Comparison of ENCODE assay signal across 22 mouse cellular contexts in the genomic region with DNA sequence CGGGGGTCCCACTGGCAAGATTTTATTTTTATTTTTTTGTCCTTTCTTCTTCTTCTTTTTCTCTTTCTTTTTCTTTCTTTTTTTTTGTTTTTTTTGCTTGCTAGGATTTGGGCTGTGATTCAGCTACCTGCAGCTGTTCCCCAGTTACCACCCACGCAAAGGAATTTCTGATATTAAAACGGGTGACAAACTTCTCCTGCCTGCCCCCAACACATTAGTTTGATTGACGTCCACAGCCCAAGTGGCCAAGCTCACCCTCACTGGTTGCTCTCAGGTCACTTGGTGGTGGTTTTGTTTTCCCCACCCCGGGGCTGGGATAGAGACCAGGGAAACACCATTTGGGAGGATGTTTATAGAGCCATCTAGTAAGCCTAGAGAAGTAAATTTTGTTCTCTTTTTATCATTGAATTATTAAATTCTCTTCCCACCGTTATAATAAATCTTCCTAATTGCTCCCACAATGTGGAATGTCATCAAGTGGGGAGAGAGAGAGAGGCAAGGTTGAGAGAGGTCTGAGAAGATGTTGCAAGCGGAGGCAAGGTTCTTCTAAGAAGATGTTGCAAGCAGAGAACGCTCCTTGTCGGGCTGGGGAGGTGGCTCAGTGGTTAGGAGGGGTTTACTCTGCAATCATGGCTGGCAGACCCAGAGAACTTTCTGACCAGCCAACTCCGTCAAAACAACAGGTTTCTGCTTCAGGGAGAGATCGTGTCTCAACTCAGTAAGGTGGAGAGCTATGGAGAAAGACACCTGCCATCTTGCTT. TPM values are rescaled to one million over a fixed set of nuclear protein-coding genes. Genes with fewer than 3 reads are reported as not detected.
DNase-seq lines count a peak whose midpoint lies in the region; ATAC-seq and TF ChIP-seq lines count a peak whose summit lies in the region.
"Had no signal": no experiment of that assay in that cellular context is flagged by ENCODE, and none has a peak within 500 bp of the region (broad histone marks: within the 10 kb centered on the region; RNA-seq: fewer than 3 reads in every experiment).

No protein-coding gene starts in this region.

- H3K9ac ChIP-seq in lung, postnatal 0 days (replicated peaks; ENCODE audit: low read depth): no peak overlapping the region
- H3K9ac ChIP-seq: embryonic facial prominence, embryonic 12.5 days; hindbrain, embryonic 15.5 days; liver, embryonic 12.5 days; neural tube, embryonic 15.5 days had no signal

- no peak for TF ChIP-seq EP300 in lung, postnatal 0 days (IDR thresholded peaks at IDR 0.05)

- peak; percentile 49; the same call in 1 of the 2 replicates for ATAC-seq in lung, postnatal 0 days
- ATAC-seq: liver, embryonic 12.5 days had no signal

- no peak overlapping the region; the same call in 1 of the 2 replicates for H3K4me3 ChIP-seq in lung, postnatal 0 days (ENCODE audit: low read depth, low read length)
- H3K4me3 ChIP-seq: embryonic facial prominence, embryonic 12.5 days; hindbrain, embryonic 15.5 days; liver, embryonic 12.5 days; megakaryocyte, embryonic 14.5 days; neural tube, embryonic 15.5 days had no signal

- no peaks in the 10 kb centered on the region for H3K27me3 ChIP-seq in lung, postnatal 0 days (replicated peaks; ENCODE audit: insufficient read depth, low read length)
- H3K27me3 ChIP-seq: CH12.LX; embryonic facial prominence, embryonic 12.5 days; hindbrain, embryonic 15.5 days; liver, embryonic 12.5 days; megakaryocyte, embryonic 14.5 days; neural tube, embryonic 15.5 days had no signal

- no peak overlapping the region for H3K27ac ChIP-seq in lung, postnatal 0 days (ENCODE audit: low read length)
- H3K27ac ChIP-seq: embryonic facial prominence, embryonic 12.5 days; hindbrain, embryonic 15.5 days; liver, embryonic 12.5 days; neural tube, embryonic 15.5 days had no signal

- DNase-seq in adrenal gland, postnatal 14 days: peak; percentile 24
- DNase-seq in adrenal gland, postnatal 4 days (ENCODE audit: low spot score in 2 of 2): no peak
- peak; percentile 66 for DNase-seq in lung, postnatal 0 days (ENCODE audit: low spot score)
- no peak for DNase-seq in lung, postnatal 25 days (ENCODE audit: low spot score)
- DNase-seq in fat pad, adult 2 months (ENCODE audit: extremely low read depth, low read depth, low spot score): peak; percentile 94
- DNase-seq in telencephalon, adult 2 months (ENCODE audit: low read depth, low spot score): peak; percentile 9
- no peak for DNase-seq in urinary bladder, adult 2 months (ENCODE audit: low spot score)
- DNase-seq in thymus, adult 18-20 months: no peak
- DNase-seq: adrenal gland, adult 8-10 months; cerebellum, adult 8-10 months; gastrocnemius, postnatal 14 days; heart, postnatal 10 days; kidney, postnatal 14 days; left cerebral cortex, postnatal 4 days; lung, postnatal 10 days had no signal

- H3K4me2 ChIP-seq in lung, postnatal 0 days (replicated peaks; ENCODE audit: low read depth, low read length): no peak overlapping the region
- H3K4me2 ChIP-seq: embryonic facial prominence, embryonic 12.5 days; hindbrain, embryonic 15.5 days; liver, embryonic 12.5 days; neural tube, embryonic 15.5 days had no signal

- no peaks in the 10 kb centered on the region for H3K9me3 ChIP-seq in lung, postnatal 0 days (ENCODE audit: low read length)
- H3K9me3 ChIP-seq: embryonic facial prominence, embryonic 12.5 days; hindbrain, embryonic 15.5 days; liver, embryonic 12.5 days; neural tube, embryonic 15.5 days had no signal

- H3K4me1 ChIP-seq in lung, postnatal 0 days (ENCODE audit: insufficient read depth, low read depth, low read length): no peaks in the 10 kb centered on the region
- H3K4me1 ChIP-seq: liver, embryonic 12.5 days; megakaryocyte, embryonic 14.5 days had no signal

- no peaks in the 10 kb centered on the region for H3K36me3 ChIP-seq in lung, postnatal 0 days (ENCODE audit: insufficient read depth, low read length)
- H3K36me3 ChIP-seq: embryonic facial prominence, embryonic 12.5 days; hindbrain, embryonic 15.5 days; liver, embryonic 12.5 days; neural tube, embryonic 15.5 days had no signal

- TF ChIP-seq CTCF in lung, postnatal 0 days (IDR thresholded peaks at IDR 0.05): no peak

- 31% methylated on average over 11 of the region's 11 CpGs for WGBS in lung, postnatal 0 days

RNA-seq across cellular contexts. Expression of a gene that starts 52.4 kb away (rescaled TPM):
- 0.86 and 1.3 TPM in 2 replicates for total RNA-seq in adrenal gland, postnatal 14 days (2021)
- 1 to 10 TPM; 2.4 to 4.8 TPM for total RNA-seq in adrenal gland, postnatal 4 days (2021)
- 8.5 and 9.0 TPM in 2 replicates for polyA plus RNA-seq in lung, postnatal 0 days (2015; fragmentation: Nextera tagmentation; extraction: Ambion mirVana)
- 0.96 and 1.1 TPM in 2 replicates for polyA plus RNA-seq in urinary bladder, adult 2 months (2012; rRNA removed)
- total RNA-seq: CH12.LX; common myeloid progenitor, adult 5-6 weeks had no signal

Comparison
In these comparisons a context has a peak if more than half of its experiments do, and no peak if none do; other contexts are left out.
1. DNase-seq: peak in adrenal gland, postnatal 14 days (single experiment), lung, postnatal 0 days (single experiment), fat pad, adult 2 months (single experiment) and telencephalon, adult 2 months (single experiment); none in adrenal gland, postnatal 4 days (0 of 2), lung, postnatal 25 days (single experiment), urinary bladder, adult 2 months (single experiment) and thymus, adult 18-20 months (0 of 2).